Mouse (Mus musculus): ENCODE data around the gene Heatr1. TPM values are rescaled to one million over a fixed set of nuclear protein-coding genes. Genes with fewer than 3 reads are reported as not detected.

Heatr1 gene
- polyA plus RNA-seq, 1 experiment: 25.8 TPM

- no peak within 1 kb of the TSS for H3K4me3 ChIP-seq (ENCODE audit: insufficient read depth, low read length)
- H3K27ac ChIP-seq (ENCODE audit: insufficient read depth, low read length): no peak within 1 kb of the TSS
- TF ChIP-seq POLR2A (IDR thresholded peaks at IDR 0.05; ENCODE audit: extremely low read depth, insufficient read depth, low read length) (no peak), CTCF (IDR thresholded peaks at IDR 0.05; ENCODE audit: extremely low read depth, insufficient read depth, low read length) (no peak)
- no peaks in the 10 kb centered on the region for H3K4me1 ChIP-seq (ENCODE audit: control insufficient read depth, insufficient read depth, low read length)
These were observed 70.0 kb downstream of the Heatr1 start, which contains the start of gene Lgals8 for GRCm38 (mm10) chr13:12464844-12465243. Gene Lgals8 (minus strand): TSS chr13:12464944.

- TF ChIP-seq CTCF (IDR thresholded peaks at IDR 0.05; ENCODE audit: extremely low read depth, insufficient read depth, low read length): no peak
- TF ChIP-seq POLR2A (IDR thresholded peaks at IDR 0.05; ENCODE audit: extremely low read depth, insufficient read depth, low read length): no peak
- Histone ChIP-seq H3K4me1 (ENCODE audit: control insufficient read depth, insufficient read depth, low read length) (no peaks in the 10 kb centered on the region), H3K4me3 (ENCODE audit: insufficient read depth, low read length) (no peak overlapping the region), H3K27ac (ENCODE audit: insufficient read depth, low read length) (no peak overlapping the region)
These were observed 73.7 kb downstream of the Heatr1 start for GRCm38 (mm10) chr13:12468488-12468887.

DNA sequence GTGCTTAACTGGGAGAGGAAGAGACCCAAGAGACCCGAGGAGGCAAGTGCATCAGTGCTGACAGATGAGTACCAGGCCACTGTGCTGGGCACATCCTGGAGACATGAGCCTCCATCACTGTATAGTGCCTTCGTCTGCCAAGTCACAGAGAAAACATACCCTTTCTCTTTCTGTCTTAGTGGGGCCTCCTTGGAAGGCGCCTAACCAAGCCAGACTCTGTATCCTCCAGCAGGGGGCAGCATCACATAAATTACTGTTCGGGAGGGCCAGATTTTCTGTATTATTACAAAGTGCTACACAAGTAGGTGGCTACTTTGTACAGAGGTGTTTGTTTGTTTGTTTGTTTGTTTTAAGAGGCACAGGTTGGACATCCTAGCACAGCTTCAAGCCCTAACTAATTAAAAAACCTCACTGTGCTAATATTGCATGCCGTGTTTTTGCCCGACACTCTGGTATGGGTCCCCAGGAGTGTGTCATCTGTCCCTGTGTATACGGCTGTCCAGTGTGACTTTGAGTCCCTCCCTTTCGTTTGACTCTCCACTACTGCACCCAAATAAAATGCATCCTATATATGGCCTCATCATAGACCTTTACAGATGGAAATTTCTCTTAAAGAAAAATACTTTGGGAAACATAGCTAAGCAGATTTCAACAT is 79.0 kb downstream of the Heatr1 start:
- Histone ChIP-seq H3K4me3 (ENCODE audit: insufficient read depth, low read length) (no peak overlapping the region), H3K27ac (ENCODE audit: insufficient read depth, low read length) (no peak overlapping the region), H3K4me1 (ENCODE audit: control insufficient read depth, insufficient read depth, low read length) (no peaks in the 10 kb centered on the region)
- TF ChIP-seq POLR2A (IDR thresholded peaks at IDR 0.05; ENCODE audit: extremely low read depth, insufficient read depth, low read length) (no peak), CTCF (IDR thresholded peaks at IDR 0.05; ENCODE audit: extremely low read depth, insufficient read depth, low read length) (peak; percentile 78)

GRCm38 (mm10) chr13:12475239-12475638 is 80.4 kb downstream of the Heatr1 start:
- no peak overlapping the region for H3K27ac ChIP-seq (ENCODE audit: insufficient read depth, low read length)
- no peaks in the 10 kb centered on the region for H3K4me1 ChIP-seq (ENCODE audit: control insufficient read depth, insufficient read depth, low read length)
- TF ChIP-seq CTCF (IDR thresholded peaks at IDR 0.05; ENCODE audit: extremely low read depth, insufficient read depth, low read length) (no peak), POLR2A (IDR thresholded peaks at IDR 0.05; ENCODE audit: extremely low read depth, insufficient read depth, low read length) (no peak)
- no peak overlapping the region for H3K4me3 ChIP-seq (ENCODE audit: insufficient read depth, low read length)

DNA sequence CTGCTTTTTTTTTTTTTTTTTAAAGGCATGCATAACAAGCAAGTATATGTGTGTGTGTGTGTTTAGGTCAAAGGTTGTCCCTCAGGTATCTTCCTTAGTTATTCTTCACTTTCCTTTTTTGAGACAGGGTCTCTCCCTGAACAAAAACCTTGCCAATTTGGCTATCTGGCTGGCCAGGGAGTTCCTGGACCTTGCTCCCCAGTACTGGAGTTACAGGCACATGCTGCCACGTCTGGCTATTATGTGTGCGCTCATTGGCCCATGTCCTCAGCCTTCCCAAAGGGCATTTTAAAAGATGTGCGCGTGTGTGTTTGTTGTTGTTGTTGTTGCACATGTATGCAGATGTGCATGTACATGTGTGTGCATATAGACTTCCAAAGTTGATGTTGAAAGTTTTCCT is 82.1 kb downstream of the Heatr1 start:
- H3K4me1 ChIP-seq (ENCODE audit: control insufficient read depth, insufficient read depth, low read length): no peaks in the 10 kb centered on the region
- TF ChIP-seq POLR2A (IDR thresholded peaks at IDR 0.05; ENCODE audit: extremely low read depth, insufficient read depth, low read length) (no peak), CTCF (IDR thresholded peaks at IDR 0.05; ENCODE audit: extremely low read depth, insufficient read depth, low read length) (no peak)
- H3K4me3 ChIP-seq (ENCODE audit: insufficient read depth, low read length): no peak overlapping the region
- H3K27ac ChIP-seq (ENCODE audit: insufficient read depth, low read length): no peak overlapping the region

GRCm38 (mm10) chr13:12478301-12478700 is 83.5 kb downstream of the Heatr1 start:
- H3K4me1 ChIP-seq (ENCODE audit: control insufficient read depth, insufficient read depth, low read length): no peaks in the 10 kb centered on the region
- no peak overlapping the region for H3K27ac ChIP-seq (ENCODE audit: insufficient read depth, low read length)
- no peak for TF ChIP-seq POLR2A (IDR thresholded peaks at IDR 0.05; ENCODE audit: extremely low read depth, insufficient read depth, low read length)
- TF ChIP-seq CTCF (IDR thresholded peaks at IDR 0.05; ENCODE audit: extremely low read depth, insufficient read depth, low read length): no peak
- no peak overlapping the region for H3K4me3 ChIP-seq (ENCODE audit: insufficient read depth, low read length)

GRCm38 (mm10) chr13:12479802-12480201 is 85.0 kb downstream of the Heatr1 start:
- no peak overlapping the region for H3K4me3 ChIP-seq (ENCODE audit: insufficient read depth, low read length)
- H3K27ac ChIP-seq (ENCODE audit: insufficient read depth, low read length): no peak overlapping the region
- TF ChIP-seq CTCF (IDR thresholded peaks at IDR 0.05; ENCODE audit: extremely low read depth, insufficient read depth, low read length) (no peak), POLR2A (IDR thresholded peaks at IDR 0.05; ENCODE audit: extremely low read depth, insufficient read depth, low read length) (no peak)
- no peaks in the 10 kb centered on the region for H3K4me1 ChIP-seq (ENCODE audit: control insufficient read depth, insufficient read depth, low read length)

GRCm38 (mm10) chr13:12485197-12485596 is 90.4 kb downstream of the Heatr1 start:
- H3K27ac ChIP-seq (ENCODE audit: insufficient read depth, low read length): no peak overlapping the region
- TF ChIP-seq POLR2A (IDR thresholded peaks at IDR 0.05; ENCODE audit: extremely low read depth, insufficient read depth, low read length): no peak
- no peak for TF ChIP-seq CTCF (IDR thresholded peaks at IDR 0.05; ENCODE audit: extremely low read depth, insufficient read depth, low read length)
- no peak overlapping the region for H3K4me3 ChIP-seq (ENCODE audit: insufficient read depth, low read length)
- no peaks in the 10 kb centered on the region for H3K4me1 ChIP-seq (ENCODE audit: control insufficient read depth, insufficient read depth, low read length)

- H3K27ac ChIP-seq (ENCODE audit: insufficient read depth, low read length): no peak overlapping the region
- no peaks in the 10 kb centered on the region for H3K4me1 ChIP-seq (ENCODE audit: control insufficient read depth, insufficient read depth, low read length)
- TF ChIP-seq CTCF (IDR thresholded peaks at IDR 0.05; ENCODE audit: extremely low read depth, insufficient read depth, low read length) (no peak), POLR2A (IDR thresholded peaks at IDR 0.05; ENCODE audit: extremely low read depth, insufficient read depth, low read length) (no peak)
- no peak overlapping the region for H3K4me3 ChIP-seq (ENCODE audit: insufficient read depth, low read length)
These were observed 90.8 kb downstream of the Heatr1 start for GRCm38 (mm10) chr13:12485640-12486039.

Other genes with a start within 250 kb of the Heatr1 start
- gene Mtr, start 136.9 kb upstream of the Heatr1 start, polyA plus RNA-seq (2012; rRNA removed): 8.4 and 8.8 TPM in 2 replicates
- gene Actn2, start 54.3 kb upstream of the Heatr1 start, polyA plus RNA-seq (2012; rRNA removed): 8.3 and 15.6 TPM in 2 replicates
- 35.1 and 36.9 TPM in 2 replicates for gene Lgals8, start 69.9 kb downstream of the Heatr1 start, polyA plus RNA-seq (2012; rRNA removed)
- gene Edaradd, start 125.4 kb downstream of the Heatr1 start, polyA plus RNA-seq (2012; rRNA removed): 0.09 and 0.10 TPM in 2 replicates
- gene Ero1lb, start 170.8 kb downstream of the Heatr1 start, polyA plus RNA-seq (2012; rRNA removed): 12.5 and 12.7 TPM in 2 replicates